Mouse (Mus musculus): ENCODE results near the gene Tab2. TPM values are rescaled to one million over a fixed set of nuclear protein-coding genes. Genes with fewer than 3 reads are reported as not detected.

Gene Tab2
- total and polyA plus RNA-seq, 3 experiments = 13.7 to 43.5 (median 30.4) TPM

DNA sequence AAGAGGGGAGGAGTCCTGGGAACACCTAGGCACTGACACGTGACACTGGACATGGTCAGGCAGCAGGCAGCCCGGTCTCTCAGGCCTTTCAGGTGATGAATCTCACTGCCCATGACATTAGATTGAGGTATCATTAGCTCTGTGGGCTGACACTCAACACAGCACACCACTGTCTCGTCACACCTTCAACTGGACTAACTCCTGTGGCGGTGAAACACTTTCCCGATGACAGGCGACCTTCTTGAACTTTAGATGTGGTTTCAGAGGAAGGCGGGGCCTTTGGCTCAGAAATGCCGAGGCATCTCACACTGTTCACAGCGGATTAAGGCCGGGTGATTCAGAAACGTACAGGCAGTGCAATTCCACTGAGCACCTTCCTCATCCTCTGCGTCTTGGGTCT is 48.9 kb downstream of the Tab2 start:
- peaks cover 62 to 86% of the 10 kb centered on the region in 2 experiments for H3K36me3 ChIP-seq (replicated peaks in 1 of 2; ENCODE audit: control insufficient read depth in 1 of 2, insufficient read depth in 1 of 2, low read length in 1 of 2)
- dilution Hi-C loops (cut with MboI; ENCODE audit: extremely low pct_ligation_motif_present, extremely low pct_unique_long_range_greater_than_20kb, low sequenced_read_pairs) (no loop called here), in situ Hi-C loops (cut with MboI; ENCODE audit: low pct_ligation_motif_present, low pct_unique_long_range_greater_than_20kb, low sequenced_read_pairs) (no loop called here)
- H3K9me3 ChIP-seq (replicated peaks; ENCODE audit: low read length) = no peaks in the 10 kb centered on the region
- H3K4me1 ChIP-seq (ENCODE audit: control insufficient read depth in 1 of 2, insufficient read depth in 2 of 2) = no peaks in the 10 kb centered on the region
- TF ChIP-seq ZC3H11A (IDR thresholded peaks at IDR 0.05; ENCODE audit: low read depth, low read length) (no peak), CHD1 (IDR thresholded peaks at IDR 0.05; ENCODE audit: low read depth, low read length) (no peak), ETS1 (conservative IDR thresholded peaks at IDR 0.05; ENCODE audit: low read depth, low read length) (no peak), KAT2A (IDR thresholded peaks at IDR 0.05; ENCODE audit: insufficient replicate concordance, low read length) (no peak), MEF2A (IDR thresholded peaks at IDR 0.05; ENCODE audit: borderline replicate concordance, low read depth, low read length) (no peak)
- H3K9ac ChIP-seq (ENCODE audit: insufficient read depth, low read depth) = no peak overlapping the region
- no peak overlapping the region for H3K27ac ChIP-seq (ENCODE audit: insufficient read depth, low read depth)
- peaks cover 10% of the 10 kb centered on the region for H3K79me2 ChIP-seq (replicated peaks; ENCODE audit: control insufficient read depth, extremely low read depth, insufficient read depth, poor library complexity, severe bottlenecking)
- no peak for DNase-seq (ENCODE audit: extremely low read depth)
- H3K27me3 ChIP-seq (replicated peaks) = no peaks in the 10 kb centered on the region
- H3K4me3 ChIP-seq (replicated peaks in 1 of 3; ENCODE audit: low read depth in 2 of 3, low read length in 2 of 3, poor library complexity in 1 of 3) = no peak overlapping the region
- no peak overlapping the region for H3K4me2 ChIP-seq (ENCODE audit: insufficient read depth, low read depth, poor library complexity, severe bottlenecking)

DNA sequence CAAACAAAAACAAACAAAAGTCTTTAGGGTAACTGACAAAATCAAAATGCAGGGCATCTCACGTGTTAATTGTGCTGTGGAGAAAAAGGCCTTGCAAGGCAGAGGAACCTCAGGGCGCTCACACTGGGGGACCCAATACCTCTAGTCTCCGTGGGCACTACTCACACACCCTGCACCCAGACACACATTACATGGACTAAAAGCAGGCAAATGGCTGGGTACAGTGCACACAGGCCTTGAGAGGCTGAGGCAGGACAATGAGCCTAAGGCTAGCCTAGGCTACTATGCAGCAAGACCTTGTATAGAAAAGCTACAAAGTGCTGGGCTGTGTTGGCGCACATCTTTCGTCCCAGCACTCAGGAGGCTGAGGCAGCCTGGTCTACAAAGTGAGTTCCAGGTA is 51.9 kb downstream of the Tab2 start:
- Histone ChIP-seq H3K27me3 (replicated peaks) (no peaks in the 10 kb centered on the region), H3K27ac (ENCODE audit: insufficient read depth, low read depth) (no peak overlapping the region), H3K4me3 (replicated peaks in 1 of 3; ENCODE audit: low read depth in 2 of 3, low read length in 2 of 3, poor library complexity in 1 of 3) (no peak overlapping the region), H3K9ac (ENCODE audit: insufficient read depth, low read depth) (no peak overlapping the region), H3K4me2 (ENCODE audit: insufficient read depth, low read depth, poor library complexity, severe bottlenecking) (no peak overlapping the region), H3K79me2 (replicated peaks; ENCODE audit: control insufficient read depth, extremely low read depth, insufficient read depth, poor library complexity, severe bottlenecking) (no peaks in the 10 kb centered on the region), H3K36me3 (replicated peaks in 1 of 2; ENCODE audit: control insufficient read depth in 1 of 2, insufficient read depth in 1 of 2, low read length in 1 of 2) (peaks cover 47 to 78% of the 10 kb centered on the region in 2 experiments), H3K4me1 (ENCODE audit: control insufficient read depth in 1 of 2, insufficient read depth in 2 of 2) (no peaks in the 10 kb centered on the region), H3K9me3 (replicated peaks; ENCODE audit: low read length) (no peaks in the 10 kb centered on the region)
- dilution Hi-C loops (cut with MboI; ENCODE audit: extremely low pct_ligation_motif_present, extremely low pct_unique_long_range_greater_than_20kb, low sequenced_read_pairs) = no loop called here
- TF ChIP-seq ELF1 (IDR thresholded peaks at IDR 0.05; ENCODE audit: low read depth, low read length) = no peak
- TF ChIP-seq UBTF (IDR thresholded peaks at IDR 0.05; ENCODE audit: low read depth, low read length) = no peak
- TF ChIP-seq MYC (IDR thresholded peaks at IDR 0.05; ENCODE audit: low read depth, low read length) = no peak
- no peak for TF ChIP-seq IRF4 (IDR thresholded peaks at IDR 0.05; ENCODE audit: low read depth, low read length)
- no peak for TF ChIP-seq ETS1 (conservative IDR thresholded peaks at IDR 0.05; ENCODE audit: low read depth, low read length)
- no peak for TF ChIP-seq POLR2A (IDR thresholded peaks at IDR 0.05; ENCODE audit: low read depth, low read length)
- no peak for TF ChIP-seq RAD21 (IDR thresholded peaks at IDR 0.05; ENCODE audit: low read depth, low read length)
- TF ChIP-seq JUND (conservative IDR thresholded peaks at IDR 0.05; ENCODE audit: low read depth, low read length) = no peak
- TF ChIP-seq ZKSCAN1 (IDR thresholded peaks at IDR 0.05; ENCODE audit: borderline replicate concordance, low read depth, low read length) = no peak
- no peak for TF ChIP-seq ZNF384 (IDR thresholded peaks at IDR 0.05; ENCODE audit: low read depth, low read length)
- in situ Hi-C loops (cut with MboI; ENCODE audit: low pct_ligation_motif_present, low pct_unique_long_range_greater_than_20kb, low sequenced_read_pairs) = no loop called here
- no peak for DNase-seq (ENCODE audit: extremely low read depth)
